Mouse (Mus musculus) forebrain, embryonic 13.5 days (tissue): Measurements from ENCODE around the gene Pdzph1. TPM values are rescaled to one million over a fixed set of nuclear protein-coding genes. Genes with fewer than 3 reads are reported as not detected.

Source experiments
- polyA plus RNA-seq: library from polyadenylated mRNA; unstranded; fragments of >200 nt; fragmentation: Nextera tagmentation; extraction: Ambion mirVana; gene quantifications from 2 replicates; pipeline ENCODE4 v1.2.1, GENCODE M21; 2015

Pdzph1 gene
- polyA plus RNA-seq, 1 experiment from 2014 or later: 13.4 TPM

Other genes starting within 250 kb of the Pdzph1 start
- 4.5 and 4.9 TPM in 2 replicates for gene Nudt12, start 22.0 kb upstream of the Pdzph1 start, polyA plus RNA-seq